Mouse (Mus musculus) stomach, embryonic 15.5 days (tissue): ENCODE data around the gene Gm20388. TPM values are rescaled to one million over a fixed set of nuclear protein-coding genes. Genes with fewer than 3 reads are reported as not detected.
A peak's percentile ranks its signal among the peaks of the same experiment; 100 is the strongest.
"Not testable (repeated sequence)": the region's sequence is repeated elsewhere in the genome, so short reads cannot be mapped to it uniquely, and the experiment has no call there.

ENCODE experiments used
- ATAC-seq: fragments of 200-750 bp; cut with Nextera tagmentation; 2 replicates; pipeline ENCODE4 v1.8.0; 2017; ENCODE audit warnings: low read depth, moderate number of reproducible peaks, moderate TSS enrichment; ENCODE audit not compliant: insufficient read depth, low FRiP score
- H3K27ac ChIP-seq: fragments of 300-500 bp; sonication (generic); 2 replicates; pipeline ENCODE4 v1.5.1; 2015; ENCODE audit warnings: mild to moderate bottlenecking, inconsistent platforms
- H3K27me3 ChIP-seq: fragments of 300-500 bp; sonication (generic); replicated peaks from 2 replicates; pipeline ENCODE4 v1.6.1; 2015; ENCODE audit warnings: inconsistent platforms
- H3K36me3 ChIP-seq: fragments of 300-500 bp; sonication (generic); 2 replicates; pipeline ENCODE4 v1.6.1; 2015; ENCODE audit warnings: inconsistent platforms
- H3K4me1 ChIP-seq: fragments of 300-500 bp; sonication (generic); 2 replicates; pipeline ENCODE4 v1.6.1; 2015; ENCODE audit warnings: inconsistent platforms
- H3K4me2 ChIP-seq: fragments of 300-500 bp; sonication (generic); 2 replicates; pipeline ENCODE4 v1.6.1; 2015; ENCODE audit warnings: mild to moderate bottlenecking, inconsistent platforms
- H3K4me3 ChIP-seq: fragments of 300-500 bp; sonication (generic); replicated peaks from 2 replicates; pipeline ENCODE4 v1.5.1; 2015; ENCODE audit warnings: inconsistent platforms
- H3K9ac ChIP-seq: fragments of 300-500 bp; sonication (generic); 2 replicates; pipeline ENCODE4 v1.6.1; 2015; ENCODE audit warnings: inconsistent platforms
- H3K9me3 ChIP-seq: fragments of 300-500 bp; sonication (generic); 2 replicates; pipeline ENCODE4 v1.6.1; 2016; ENCODE audit warnings: inconsistent platforms
- WGBS: fragments of 180-500 bp; shearing (Covaris S2); methylation state at CpG from one replicate; pipeline ENCODE4 v1.1.7; 2015; 5-methylcytosine and 5-hydroxymethylcytosine counted together
- polyA plus RNA-seq: library from polyadenylated mRNA; unstranded; fragments of >200 nt; fragmentation: Nextera tagmentation; extraction: Ambion mirVana; gene quantifications from 2 replicates; pipeline ENCODE4 v1.2.1, GENCODE M21; 2015

The Gm20388 gene
- polyA plus RNA-seq, 1 experiment from 2014 or later, result not detected

DNA sequence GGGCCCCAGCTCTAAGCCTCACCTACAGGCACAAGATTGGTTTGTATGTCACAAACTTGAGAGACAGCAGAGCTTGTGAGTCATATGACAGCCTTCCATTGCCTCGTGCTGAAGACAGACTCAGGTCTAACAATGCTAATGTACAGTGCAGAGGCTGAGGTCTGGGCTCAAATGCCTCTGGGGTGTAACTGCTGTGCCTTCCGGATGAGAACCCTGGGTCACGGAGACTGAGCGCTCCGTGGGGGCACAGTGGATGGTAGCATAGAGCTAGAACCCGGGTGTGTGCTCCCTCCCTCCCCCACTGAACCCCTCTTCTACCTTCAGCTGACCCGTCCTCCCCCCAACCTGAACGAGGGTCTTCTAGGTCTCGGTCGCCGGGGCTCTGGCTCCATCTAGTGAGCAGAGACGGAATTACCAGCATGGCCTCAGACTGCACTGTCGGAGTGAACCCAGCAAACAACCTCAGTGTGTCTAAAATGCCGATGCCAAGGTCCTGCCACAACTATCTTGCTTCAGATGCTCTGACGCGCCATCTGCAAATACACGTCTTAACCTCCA lies 889.7 kb downstream of the Gm20388 start:
- peak overlapping the region; percentile 41 for H3K4me2 ChIP-seq
- no peaks in the 10 kb centered on the region for H3K36me3 ChIP-seq
- H3K27me3 ChIP-seq, result no peaks in the 10 kb centered on the region
- no peak for ATAC-seq
- H3K4me3 ChIP-seq, result no peak overlapping the region
- H3K4me1 ChIP-seq, result peaks cover 3% of the 10 kb centered on the region; the same call in 1 of the 2 replicates
- H3K9ac ChIP-seq, result 0 out of 2 replicates have a peak overlapping the region, but pooled peaks have one; percentile 20
- H3K27ac ChIP-seq, result no peak overlapping the region
- no peaks in the 10 kb centered on the region for H3K9me3 ChIP-seq
- WGBS, result 6% methylated on average over 17 of the region's 17 CpGs

GRCm38 (mm10) chr8:120803661-120804375 lies 893.2 kb downstream of the Gm20388 start:
- H3K27ac ChIP-seq, result not testable (repeated sequence)
- WGBS, result 66% methylated on average over 6 of the region's 6 CpGs

GRCm38 (mm10) chr8:120804741-120805140 lies 894.1 kb downstream of the Gm20388 start:
- Histone ChIP-seq H3K4me3 (no peak overlapping the region), H3K9ac (no peak overlapping the region), H3K27ac (no peak overlapping the region), H3K9me3 (no peaks in the 10 kb centered on the region), H3K4me1 (peaks cover 3% of the 10 kb centered on the region; the same call in 1 of the 2 replicates), H3K4me2 (no peak overlapping the region), H3K36me3 (no peaks in the 10 kb centered on the region), H3K27me3 (no peaks in the 10 kb centered on the region)
- WGBS, result 66% methylated on average over 3 of the region's 3 CpGs
- no peak for ATAC-seq

More at GRCm38 (mm10) chr8:120803661-120804375, 893.2 kb downstream of the Gm20388 start:
- not testable (repeated sequence) for H3K9me3 ChIP-seq, H3K4me2 ChIP-seq, H3K27me3 ChIP-seq, H3K36me3 ChIP-seq, H3K4me3 ChIP-seq, ATAC-seq, H3K9ac ChIP-seq, H3K4me1 ChIP-seq

GRCm38 (mm10) chr8:120806780-120807264 lies 896.2 kb downstream of the Gm20388 start:
- no peak overlapping the region for H3K9ac ChIP-seq
- ATAC-seq, result no peak
- H3K4me2 ChIP-seq, result no peak overlapping the region
- no peak overlapping the region for H3K27ac ChIP-seq
- H3K9me3 ChIP-seq, result no peaks in the 10 kb centered on the region
- H3K36me3 ChIP-seq, result no peaks in the 10 kb centered on the region
- no peaks in the 10 kb centered on the region for H3K27me3 ChIP-seq
- no peak overlapping the region for H3K4me3 ChIP-seq
- 61% methylated on average over 12 of the region's 12 CpGs for WGBS
- peaks cover 3% of the 10 kb centered on the region; the same call in 1 of the 2 replicates for H3K4me1 ChIP-seq

- peaks cover 3% of the 10 kb centered on the region; the same call in 1 of the 2 replicates for H3K4me1 ChIP-seq
- no peaks in the 10 kb centered on the region for H3K27me3 ChIP-seq
- no peak overlapping the region for H3K27ac ChIP-seq
- no peak overlapping the region for H3K9ac ChIP-seq
- no peak overlapping the region for H3K4me3 ChIP-seq
- no peaks in the 10 kb centered on the region for H3K9me3 ChIP-seq
- H3K36me3 ChIP-seq, result no peaks in the 10 kb centered on the region
- ATAC-seq, result no peak
- H3K4me2 ChIP-seq, result no peak overlapping the region
- 44% methylated on average over 6 of the region's 6 CpGs for WGBS
Measured at GRCm38 (mm10) chr8:120807719-120808118, 897.1 kb downstream of the Gm20388 start.

GRCm38 (mm10) chr8:120809050-120809449 lies 898.4 kb downstream of the Gm20388 start:
- Histone ChIP-seq H3K4me1 (peaks cover 3% of the 10 kb centered on the region; the same call in 1 of the 2 replicates), H3K4me2 (no peak overlapping the region), H3K36me3 (no peaks in the 10 kb centered on the region), H3K27ac (no peak overlapping the region), H3K27me3 (no peaks in the 10 kb centered on the region), H3K9ac (no peak overlapping the region), H3K9me3 (no peaks in the 10 kb centered on the region), H3K4me3 (no peak overlapping the region)
- 70% methylated on average over 7 of the region's 7 CpGs for WGBS
- no peak for ATAC-seq

GRCm38 (mm10) chr8:120811953-120812352 lies 901.3 kb downstream of the Gm20388 start:
- WGBS, result 71% methylated on average over 2 of the region's 2 CpGs
- no peak overlapping the region for H3K4me3 ChIP-seq
- no peak overlapping the region for H3K4me2 ChIP-seq
- H3K27ac ChIP-seq, result no peak overlapping the region
- no peak for ATAC-seq
- no peaks in the 10 kb centered on the region for H3K27me3 ChIP-seq
- H3K9me3 ChIP-seq, result no peaks in the 10 kb centered on the region
- H3K9ac ChIP-seq, result no peak overlapping the region
- H3K36me3 ChIP-seq, result no peaks in the 10 kb centered on the region
- H3K4me1 ChIP-seq, result no peaks in the 10 kb centered on the region

- no peaks in the 10 kb centered on the region for H3K4me1 ChIP-seq
- H3K4me3 ChIP-seq, result no peak overlapping the region
- no peak overlapping the region for H3K4me2 ChIP-seq
- no peak for ATAC-seq
- H3K27me3 ChIP-seq, result no peaks in the 10 kb centered on the region
- 49% methylated on average over 2 of the region's 2 CpGs for WGBS
- H3K9ac ChIP-seq, result no peak overlapping the region
- H3K9me3 ChIP-seq, result no peaks in the 10 kb centered on the region
- no peak overlapping the region for H3K27ac ChIP-seq
- no peaks in the 10 kb centered on the region for H3K36me3 ChIP-seq
Measured at GRCm38 (mm10) chr8:120813028-120813427, 902.4 kb downstream of the Gm20388 start.

GRCm38 (mm10) chr8:120813839-120814238 lies 903.2 kb downstream of the Gm20388 start:
- Histone ChIP-seq H3K36me3 (no peaks in the 10 kb centered on the region), H3K4me1 (no peaks in the 10 kb centered on the region), H3K4me3 (no peak overlapping the region), H3K4me2 (no peak overlapping the region), H3K27me3 (no peaks in the 10 kb centered on the region), H3K9ac (no peak overlapping the region), H3K9me3 (no peaks in the 10 kb centered on the region), H3K27ac (no peak overlapping the region)
- ATAC-seq, result no peak
- 73% methylated on average over 7 of the region's 7 CpGs for WGBS

DNA sequence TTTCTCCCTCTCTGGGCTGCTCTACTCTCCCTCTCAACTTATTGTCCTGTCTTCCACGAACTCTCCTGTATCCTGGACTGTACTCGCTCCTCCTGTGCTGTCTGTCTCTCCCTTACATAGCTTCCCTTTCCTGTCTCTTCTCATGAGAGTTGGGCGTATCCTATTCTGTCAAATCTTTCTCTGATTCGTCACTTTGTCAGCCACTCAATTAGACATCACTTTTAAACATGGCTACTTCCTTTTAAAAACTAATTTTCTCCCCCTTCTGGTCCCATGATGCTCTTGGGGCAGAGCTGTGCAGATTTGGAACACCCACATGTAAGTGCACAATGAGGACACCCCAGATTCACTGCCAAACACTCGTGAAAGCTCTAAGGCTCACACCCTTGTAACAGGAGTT lies 905.7 kb downstream of the Gm20388 start:
- ATAC-seq, result no peak
- WGBS, result 76% methylated on average over 5 of the region's 5 CpGs
- Histone ChIP-seq H3K9me3 (no peaks in the 10 kb centered on the region), H3K36me3 (no peaks in the 10 kb centered on the region), H3K27me3 (no peaks in the 10 kb centered on the region), H3K9ac (no peak overlapping the region), H3K4me1 (no peaks in the 10 kb centered on the region; the same call in 1 of the 2 replicates), H3K4me2 (no peak overlapping the region), H3K4me3 (no peak overlapping the region), H3K27ac (no peak overlapping the region)

GRCm38 (mm10) chr8:120819906-120820305 lies 909.3 kb downstream of the Gm20388 start:
- Histone ChIP-seq H3K4me1 (no peaks in the 10 kb centered on the region; the same call in 1 of the 2 replicates), H3K4me2 (no peak overlapping the region), H3K9me3 (no peaks in the 10 kb centered on the region), H3K27me3 (no peaks in the 10 kb centered on the region), H3K4me3 (no peak overlapping the region), H3K27ac (no peak overlapping the region), H3K9ac (no peak overlapping the region), H3K36me3 (no peaks in the 10 kb centered on the region)
- no peak for ATAC-seq

- WGBS, result 20% methylated on average over 9 of the region's 9 CpGs
- Histone ChIP-seq H3K4me3 (no peak overlapping the region), H3K36me3 (no peaks in the 10 kb centered on the region), H3K4me1 (no peaks in the 10 kb centered on the region; the same call in 1 of the 2 replicates), H3K9ac (no peak overlapping the region), H3K4me2 (no peak overlapping the region), H3K27ac (peak overlapping the region; percentile 66), H3K27me3 (no peaks in the 10 kb centered on the region), H3K9me3 (no peaks in the 10 kb centered on the region)
- peak; percentile 59; the same call in 1 of the 2 replicates for ATAC-seq
Measured at GRCm38 (mm10) chr8:120821399-120822170, 910.9 kb downstream of the Gm20388 start.
